Mouse (Mus musculus): ENCODE data around the gene Nmu. TPM values are rescaled to one million over a fixed set of nuclear protein-coding genes. Genes with fewer than 3 reads are reported as not detected.

Gene Nmu
- polyA plus RNA-seq (2014; fragmentation: Nextera tagmentation; extraction: Ambion mirVana): not detected in 2 replicates

DNA sequence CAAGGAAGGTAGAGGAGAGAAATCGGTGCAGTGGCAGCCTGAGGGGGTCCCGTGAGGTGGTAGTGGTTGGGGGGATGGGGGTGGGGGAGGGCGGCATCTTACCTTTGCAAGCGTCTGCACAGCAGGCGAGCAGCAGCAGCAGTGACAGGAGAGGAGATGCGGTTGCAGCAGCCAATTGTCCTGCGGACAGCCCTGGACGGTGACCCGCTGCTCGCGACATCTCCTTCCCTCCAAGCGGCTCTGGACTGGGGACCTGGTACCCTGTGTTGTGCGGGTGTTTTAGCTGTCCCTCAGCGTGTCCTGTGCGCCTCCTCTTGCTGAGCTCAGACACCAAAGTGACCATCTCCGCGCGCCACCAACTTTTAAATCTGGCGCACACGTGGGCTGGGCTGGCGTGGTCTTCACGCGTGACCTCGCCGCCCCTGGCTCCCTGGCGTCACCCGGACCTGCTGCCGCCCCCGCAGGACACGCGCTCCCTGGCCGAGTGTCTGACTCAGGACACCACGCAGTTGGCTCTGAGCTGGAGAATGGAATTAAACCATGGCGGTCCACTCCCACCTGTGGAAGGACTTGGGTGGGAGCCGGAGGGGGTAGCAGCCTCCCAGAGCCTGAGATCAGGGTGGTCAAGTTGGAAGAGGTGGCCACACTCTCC, at the start of gene Nmu:
Nmu (minus strand) TSS at position 336 of the 652 bp plus-strand sequence.
- no peaks in the 10 kb centered on the region for H3K9me3 ChIP-seq (ENCODE audit: control insufficient read depth, low read length)
- H3K36me3 ChIP-seq (ENCODE audit: control insufficient read depth, insufficient read depth, low read length): no peaks in the 10 kb centered on the region
- ATAC-seq (ENCODE audit: low read depth) (no peak), DNase-seq (ENCODE audit: low spot score) (no peak)
- H3K9ac ChIP-seq (ENCODE audit: low read depth, low read length): peak within 1 kb of the TSS; percentile 44
- peaks cover 8% of the 10 kb centered on the region; the same call in 1 of the 2 replicates for H3K4me1 ChIP-seq (ENCODE audit: control insufficient read depth, insufficient read depth, low read length)
- 7% methylated on average over 19 of the region's 35 CpGs for WGBS
- H3K27ac ChIP-seq (replicated peaks; ENCODE audit: low read depth, low read length): no peak within 1 kb of the TSS
- H3K27me3 ChIP-seq (replicated peaks; ENCODE audit: control insufficient read depth, insufficient read depth, low read length): peaks cover 20% of the 10 kb centered on the region
- H3K4me2 ChIP-seq (ENCODE audit: low read depth, low read length): peak within 1 kb of the TSS; percentile 67
- peak within 1 kb of the TSS; percentile 35 for H3K4me3 ChIP-seq (ENCODE audit: low read depth, low read length)

GRCm38 (mm10) chr5:76411697-76412096, 48.1 kb upstream of the Nmu start:
- no peaks in the 10 kb centered on the region for H3K9me3 ChIP-seq (ENCODE audit: control insufficient read depth, low read length)
- H3K4me1 ChIP-seq (ENCODE audit: control insufficient read depth, insufficient read depth, low read length): no peaks in the 10 kb centered on the region
- no peak for DNase-seq (ENCODE audit: low spot score)
- WGBS: 77% methylated on average over 4 of the region's 4 CpGs
- no peak for ATAC-seq (ENCODE audit: low read depth)
- no peak overlapping the region for H3K27ac ChIP-seq (replicated peaks; ENCODE audit: low read depth, low read length)
- no peaks in the 10 kb centered on the region for H3K27me3 ChIP-seq (replicated peaks; ENCODE audit: control insufficient read depth, insufficient read depth, low read length)
- no peak overlapping the region for H3K4me2 ChIP-seq (ENCODE audit: low read depth, low read length)
- no peaks in the 10 kb centered on the region for H3K36me3 ChIP-seq (ENCODE audit: control insufficient read depth, insufficient read depth, low read length)
- no peak overlapping the region for H3K4me3 ChIP-seq (ENCODE audit: low read depth, low read length)
- H3K9ac ChIP-seq (ENCODE audit: low read depth, low read length): no peak overlapping the region

- H3K4me3 ChIP-seq (ENCODE audit: low read depth, low read length): no peak overlapping the region
- ATAC-seq (ENCODE audit: low read depth) (no peak), DNase-seq (ENCODE audit: low spot score) (no peak)
- no peak overlapping the region for H3K9ac ChIP-seq (ENCODE audit: low read depth, low read length)
- H3K4me1 ChIP-seq (ENCODE audit: control insufficient read depth, insufficient read depth, low read length): no peaks in the 10 kb centered on the region
- no peak overlapping the region for H3K4me2 ChIP-seq (ENCODE audit: low read depth, low read length)
- H3K36me3 ChIP-seq (ENCODE audit: control insufficient read depth, insufficient read depth, low read length): no peaks in the 10 kb centered on the region
- H3K27me3 ChIP-seq (replicated peaks; ENCODE audit: control insufficient read depth, insufficient read depth, low read length): no peaks in the 10 kb centered on the region
- 93% methylated on average over 5 of the region's 5 CpGs for WGBS
- no peak overlapping the region for H3K27ac ChIP-seq (replicated peaks; ENCODE audit: low read depth, low read length)
- no peaks in the 10 kb centered on the region for H3K9me3 ChIP-seq (ENCODE audit: control insufficient read depth, low read length)
Measured at GRCm38 (mm10) chr5:76394382-76394781, 30.8 kb upstream of the Nmu start.

- H3K4me2 ChIP-seq (ENCODE audit: low read depth, low read length): no peak overlapping the region
- H3K27ac ChIP-seq (replicated peaks; ENCODE audit: low read depth, low read length): no peak overlapping the region
- H3K36me3 ChIP-seq (ENCODE audit: control insufficient read depth, insufficient read depth, low read length): no peaks in the 10 kb centered on the region
- H3K9me3 ChIP-seq (ENCODE audit: control insufficient read depth, low read length): no peaks in the 10 kb centered on the region
- H3K27me3 ChIP-seq (replicated peaks; ENCODE audit: control insufficient read depth, insufficient read depth, low read length): no peaks in the 10 kb centered on the region
- DNase-seq (ENCODE audit: low spot score): no peak
- H3K9ac ChIP-seq (ENCODE audit: low read depth, low read length): no peak overlapping the region
- ATAC-seq (ENCODE audit: low read depth): no peak
- WGBS: 83% methylated on average over 10 of the region's 10 CpGs
- H3K4me1 ChIP-seq (ENCODE audit: control insufficient read depth, insufficient read depth, low read length): no peaks in the 10 kb centered on the region
- H3K4me3 ChIP-seq (ENCODE audit: low read depth, low read length): no peak overlapping the region
Measured at GRCm38 (mm10) chr5:76389041-76389795, 25.6 kb upstream of the Nmu start.

GRCm38 (mm10) chr5:76388474-76388873, 24.9 kb upstream of the Nmu start:
- Histone ChIP-seq H3K4me2 (ENCODE audit: low read depth, low read length) (no peak overlapping the region), H3K36me3 (ENCODE audit: control insufficient read depth, insufficient read depth, low read length) (no peaks in the 10 kb centered on the region), H3K4me1 (ENCODE audit: control insufficient read depth, insufficient read depth, low read length) (no peaks in the 10 kb centered on the region), H3K4me3 (ENCODE audit: low read depth, low read length) (no peak overlapping the region), H3K27ac (replicated peaks; ENCODE audit: low read depth, low read length) (no peak overlapping the region), H3K9me3 (ENCODE audit: control insufficient read depth, low read length) (no peaks in the 10 kb centered on the region), H3K9ac (ENCODE audit: low read depth, low read length) (no peak overlapping the region), H3K27me3 (replicated peaks; ENCODE audit: control insufficient read depth, insufficient read depth, low read length) (no peaks in the 10 kb centered on the region)
- ATAC-seq (ENCODE audit: low read depth): no peak
- DNase-seq (ENCODE audit: low spot score): no peak
- WGBS: 93% methylated on average over 2 of the region's 2 CpGs

DNA sequence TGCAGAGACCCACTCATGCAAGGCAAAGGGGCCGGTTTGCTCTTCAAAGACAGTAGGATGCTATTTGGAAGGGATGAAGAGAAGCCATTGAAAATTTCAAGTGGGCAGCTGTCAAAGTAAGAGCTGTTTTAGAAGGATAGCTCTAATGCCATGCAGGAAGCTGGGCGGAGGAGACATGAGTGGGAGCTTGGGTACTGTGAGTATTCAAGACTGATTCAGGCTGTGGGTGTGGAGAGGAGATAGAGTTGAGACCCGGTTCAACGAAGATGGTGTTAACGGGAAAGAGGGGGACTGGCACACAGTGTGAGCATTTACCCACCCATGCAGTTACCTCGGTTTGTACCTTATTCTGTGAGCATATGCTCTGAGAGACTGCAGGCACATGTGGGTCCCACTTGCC, 20.1 kb upstream of the Nmu start:
- Histone ChIP-seq H3K9me3 (ENCODE audit: control insufficient read depth, low read length) (no peaks in the 10 kb centered on the region), H3K9ac (ENCODE audit: low read depth, low read length) (no peak overlapping the region), H3K36me3 (ENCODE audit: control insufficient read depth, insufficient read depth, low read length) (no peaks in the 10 kb centered on the region), H3K4me1 (ENCODE audit: control insufficient read depth, insufficient read depth, low read length) (no peaks in the 10 kb centered on the region), H3K27me3 (replicated peaks; ENCODE audit: control insufficient read depth, insufficient read depth, low read length) (no peaks in the 10 kb centered on the region), H3K27ac (replicated peaks; ENCODE audit: low read depth, low read length) (no peak overlapping the region), H3K4me2 (ENCODE audit: low read depth, low read length) (no peak overlapping the region), H3K4me3 (ENCODE audit: low read depth, low read length) (no peak overlapping the region)
- ATAC-seq (ENCODE audit: low read depth) (no peak), DNase-seq (ENCODE audit: low spot score) (no peak)
- WGBS: 81% methylated on average over 6 of the region's 6 CpGs

DNA sequence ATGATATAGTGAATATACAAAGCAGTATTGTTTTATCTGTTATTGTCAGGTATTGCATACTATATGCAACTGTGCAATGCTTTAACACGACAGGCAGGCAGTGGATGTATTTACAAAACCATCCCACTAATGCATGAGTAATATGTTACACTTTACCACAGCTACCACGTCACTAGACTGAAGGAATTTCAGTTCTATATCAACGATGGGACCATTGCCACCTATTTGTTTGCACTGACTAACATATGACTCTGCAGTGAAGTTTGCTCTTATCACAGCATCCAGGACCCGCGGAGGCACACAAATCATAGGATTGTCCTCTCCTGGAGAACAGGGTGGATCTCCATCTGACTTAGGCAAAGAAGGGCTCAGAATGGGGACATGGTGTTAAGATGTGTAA, 18.2 kb upstream of the Nmu start:
- Histone ChIP-seq H3K4me3 (ENCODE audit: low read depth, low read length) (no peak overlapping the region), H3K9ac (ENCODE audit: low read depth, low read length) (no peak overlapping the region), H3K9me3 (ENCODE audit: control insufficient read depth, low read length) (no peaks in the 10 kb centered on the region), H3K36me3 (ENCODE audit: control insufficient read depth, insufficient read depth, low read length) (no peaks in the 10 kb centered on the region), H3K4me2 (ENCODE audit: low read depth, low read length) (no peak overlapping the region), H3K27ac (replicated peaks; ENCODE audit: low read depth, low read length) (no peak overlapping the region), H3K4me1 (ENCODE audit: control insufficient read depth, insufficient read depth, low read length) (no peaks in the 10 kb centered on the region), H3K27me3 (replicated peaks; ENCODE audit: control insufficient read depth, insufficient read depth, low read length) (no peaks in the 10 kb centered on the region)
- no peak for DNase-seq (ENCODE audit: low spot score)
- 84% methylated on average over 5 of the region's 5 CpGs for WGBS
- no peak for ATAC-seq (ENCODE audit: low read depth)

- Histone ChIP-seq H3K4me2 (ENCODE audit: low read depth, low read length) (no peak overlapping the region), H3K36me3 (ENCODE audit: control insufficient read depth, insufficient read depth, low read length) (no peaks in the 10 kb centered on the region), H3K27me3 (replicated peaks; ENCODE audit: control insufficient read depth, insufficient read depth, low read length) (no peaks in the 10 kb centered on the region), H3K9me3 (ENCODE audit: control insufficient read depth, low read length) (no peaks in the 10 kb centered on the region), H3K9ac (ENCODE audit: low read depth, low read length) (no peak overlapping the region), H3K4me3 (ENCODE audit: low read depth, low read length) (no peak overlapping the region), H3K27ac (replicated peaks; ENCODE audit: low read depth, low read length) (no peak overlapping the region), H3K4me1 (ENCODE audit: control insufficient read depth, insufficient read depth, low read length) (no peaks in the 10 kb centered on the region)
- DNase-seq (ENCODE audit: low spot score) (no peak), ATAC-seq (ENCODE audit: low read depth) (no peak)
- WGBS: 28% methylated on average over 3 of the region's 3 CpGs
Measured at GRCm38 (mm10) chr5:76379216-76379615, 15.6 kb upstream of the Nmu start.
